Mouse (Mus musculus) hindbrain, embryonic 11.5 days (tissue): ENCODE data around the gene Taok3. TPM values are rescaled to one million over a fixed set of nuclear protein-coding genes. Genes with fewer than 3 reads are reported as not detected.

Source experiments
- ATAC-seq: fragments of 200-750 bp; cut with Nextera tagmentation; 2 replicates; pipeline ENCODE4 v1.8.0; 2017; ENCODE audit warnings: mild to moderate bottlenecking, moderate TSS enrichment, moderate library complexity; ENCODE audit not compliant: low FRiP score
- DNase-seq: peaks from one replicate; pipeline ENCODE4 v3.0.0-alpha.2; 2015; ENCODE audit warnings: low spot score
- H3K27ac ChIP-seq: fragments of 300-500 bp; sonication (generic); 2 replicates; pipeline ENCODE4 v1.5.1; 2014; ENCODE audit warnings: mild to moderate bottlenecking, low read depth, low read length
- H3K27me3 ChIP-seq: fragments of 300-500 bp; sonication (generic); 2 replicates; pipeline ENCODE4 v1.6.1; 2014; ENCODE audit warnings: mild to moderate bottlenecking, low read length, moderate library complexity, mixed read lengths; ENCODE audit not compliant: control insufficient read depth, insufficient read depth
- H3K36me3 ChIP-seq: fragments of 300-500 bp; sonication (generic); 2 replicates; pipeline ENCODE4 v1.6.1; 2014; ENCODE audit warnings: mild to moderate bottlenecking, low read length, moderate library complexity, mixed read lengths; ENCODE audit not compliant: control insufficient read depth, insufficient read depth
- H3K4me1 ChIP-seq: fragments of 300-500 bp; sonication (generic); replicated peaks from 2 replicates; pipeline ENCODE4 v1.6.1; 2014; ENCODE audit warnings: low read length, mixed read lengths; ENCODE audit not compliant: control insufficient read depth, insufficient read depth
- H3K4me2 ChIP-seq: fragments of 300-500 bp; sonication (generic); replicated peaks from 2 replicates; pipeline ENCODE4 v1.6.1; 2014; ENCODE audit warnings: mild to moderate bottlenecking, low read depth, low read length
- H3K4me3 ChIP-seq: fragments of 300-500 bp; sonication (generic); 2 replicates; pipeline ENCODE4 v1.5.1; 2014; ENCODE audit warnings: low read depth, low read length
- H3K9ac ChIP-seq: fragments of 300-500 bp; sonication (generic); 2 replicates; pipeline ENCODE4 v1.6.1; 2014; ENCODE audit warnings: low read depth, low read length
- H3K9me3 ChIP-seq: fragments of 300-500 bp; sonication (generic); 2 replicates; pipeline ENCODE4 v1.6.1; 2016; ENCODE audit warnings: low read length; ENCODE audit not compliant: control insufficient read depth
- WGBS: fragments of 180-500 bp; shearing (Covaris S2); extraction: QIAGEN DNeasy Blood & Tissue Kit; methylation state at CpG from one replicate; pipeline ENCODE4 v1.1.7; 2014; 5-methylcytosine and 5-hydroxymethylcytosine counted together
- polyA plus RNA-seq: library from polyadenylated mRNA; unstranded; fragments of >200 nt; fragmentation: Nextera tagmentation; extraction: Ambion mirVana; gene quantifications from 2 replicates; pipeline ENCODE4 v1.2.1, GENCODE M21; 2014

The Taok3 gene
- polyA plus RNA-seq, 1 experiment from 2014 or later, result 21.7 TPM

- no peak for DNase-seq
- Histone ChIP-seq H3K27me3 (no peaks in the 10 kb centered on the region), H3K9ac (no peak overlapping the region), H3K27ac (no peak overlapping the region), H3K4me1 (peaks cover 2% of the 10 kb centered on the region; the same call in 1 of the 2 replicates), H3K36me3 (no peaks in the 10 kb centered on the region), H3K4me3 (no peak overlapping the region), H3K9me3 (no peaks in the 10 kb centered on the region), H3K4me2 (no peak overlapping the region)
- ATAC-seq, result no peak
- WGBS, result 78% methylated on average over 19 of the region's 19 CpGs
Measured at GRCm38 (mm10) chr5:117134066-117134888, 14.3 kb downstream of the Taok3 start.

- H3K4me1 ChIP-seq, result peaks cover 2% of the 10 kb centered on the region; the same call in 1 of the 2 replicates
- H3K36me3 ChIP-seq, result no peaks in the 10 kb centered on the region
- no peak overlapping the region for H3K4me3 ChIP-seq
- H3K4me2 ChIP-seq, result no peak overlapping the region
- 74% methylated on average over 3 of the region's 3 CpGs for WGBS
- H3K9me3 ChIP-seq, result no peaks in the 10 kb centered on the region
- H3K9ac ChIP-seq, result no peak overlapping the region
- no peak overlapping the region for H3K27ac ChIP-seq
- DNase-seq (no peak), ATAC-seq (no peak)
- no peaks in the 10 kb centered on the region for H3K27me3 ChIP-seq
Measured at GRCm38 (mm10) chr5:117134889-117135456, 15.0 kb downstream of the Taok3 start.

- Histone ChIP-seq H3K27ac (no peak overlapping the region), H3K4me3 (no peak overlapping the region)
- ATAC-seq, result peak; percentile 51; the same call in 1 of the 2 replicates
Measured at GRCm38 (mm10) chr5:117135869-117136268, 15.9 kb downstream of the Taok3 start.

GRCm38 (mm10) chr5:117136570-117136969 lies 16.6 kb downstream of the Taok3 start:
- Histone ChIP-seq H3K4me1 (peaks cover 2% of the 10 kb centered on the region; the same call in 1 of the 2 replicates), H3K36me3 (no peaks in the 10 kb centered on the region), H3K4me2 (no peak overlapping the region), H3K4me3 (no peak overlapping the region), H3K27ac (no peak overlapping the region), H3K9ac (no peak overlapping the region), H3K27me3 (no peaks in the 10 kb centered on the region), H3K9me3 (no peaks in the 10 kb centered on the region)
- 91% methylated on average over 5 of the region's 5 CpGs for WGBS
- no peak for DNase-seq
- no peak for ATAC-seq

More at GRCm38 (mm10) chr5:117135869-117136268, 15.9 kb downstream of the Taok3 start:
- Histone ChIP-seq H3K27me3 (no peaks in the 10 kb centered on the region), H3K9me3 (no peaks in the 10 kb centered on the region), H3K9ac (no peak overlapping the region; the same call in 1 of the 2 replicates), H3K36me3 (no peaks in the 10 kb centered on the region), H3K4me2 (no peak overlapping the region), H3K4me1 (peaks cover 2% of the 10 kb centered on the region; the same call in 1 of the 2 replicates)
- 32% methylated on average over 9 of the region's 9 CpGs for WGBS
- peak; percentile 58 for DNase-seq

GRCm38 (mm10) chr5:117137011-117137410 lies 17.1 kb downstream of the Taok3 start:
- no peak for ATAC-seq
- 64% methylated on average over 10 of the region's 10 CpGs for WGBS
- Histone ChIP-seq H3K4me1 (peaks cover 2% of the 10 kb centered on the region; the same call in 1 of the 2 replicates), H3K4me2 (no peak overlapping the region), H3K27ac (no peak overlapping the region), H3K27me3 (no peaks in the 10 kb centered on the region), H3K9me3 (no peaks in the 10 kb centered on the region), H3K9ac (no peak overlapping the region), H3K4me3 (no peak overlapping the region), H3K36me3 (no peaks in the 10 kb centered on the region)
- DNase-seq, result no peak

- ATAC-seq (no peak), DNase-seq (no peak)
- Histone ChIP-seq H3K9ac (no peak overlapping the region), H3K36me3 (no peaks in the 10 kb centered on the region), H3K27me3 (no peaks in the 10 kb centered on the region), H3K4me2 (no peak overlapping the region), H3K27ac (no peak overlapping the region), H3K4me3 (no peak overlapping the region), H3K4me1 (peaks cover 2% of the 10 kb centered on the region; the same call in 1 of the 2 replicates), H3K9me3 (no peaks in the 10 kb centered on the region)
- WGBS, result 79% methylated on average over 8 of the region's 8 CpGs
Measured at GRCm38 (mm10) chr5:117137594-117137993, 17.7 kb downstream of the Taok3 start.

- no peak overlapping the region for H3K27ac ChIP-seq
- H3K4me3 ChIP-seq, result no peak overlapping the region
- no peaks in the 10 kb centered on the region for H3K36me3 ChIP-seq
- DNase-seq (no peak), ATAC-seq (no peak)
- H3K27me3 ChIP-seq, result no peaks in the 10 kb centered on the region
- peaks cover 2% of the 10 kb centered on the region; the same call in 1 of the 2 replicates for H3K4me1 ChIP-seq
- WGBS, result 90% methylated on average over 11 of the region's 11 CpGs
- no peak overlapping the region for H3K9ac ChIP-seq
- no peaks in the 10 kb centered on the region for H3K9me3 ChIP-seq
- H3K4me2 ChIP-seq, result no peak overlapping the region
Measured at GRCm38 (mm10) chr5:117138295-117138988, 18.5 kb downstream of the Taok3 start.

GRCm38 (mm10) chr5:117139822-117140221 lies 19.9 kb downstream of the Taok3 start:
- Histone ChIP-seq H3K36me3 (no peaks in the 10 kb centered on the region), H3K9ac (no peak overlapping the region), H3K27me3 (no peaks in the 10 kb centered on the region), H3K4me2 (no peak overlapping the region), H3K4me1 (peaks cover 2% of the 10 kb centered on the region; the same call in 1 of the 2 replicates), H3K27ac (no peak overlapping the region), H3K4me3 (no peak overlapping the region), H3K9me3 (no peaks in the 10 kb centered on the region)
- DNase-seq, result no peak
- 81% methylated on average over 8 of the region's 8 CpGs for WGBS
- no peak for ATAC-seq
